Mouse (Mus musculus) heart, embryonic 10.5 days (tissue): Measurements from ENCODE around the gene Tmem97. TPM values are rescaled to one million over a fixed set of nuclear protein-coding genes. Genes with fewer than 3 reads are reported as not detected.
"Not testable (repeated sequence)": the region's sequence is repeated elsewhere in the genome, so short reads cannot be mapped to it uniquely, and the experiment has no call there.

Experiments
- DNase-seq: peaks from one replicate; pipeline ENCODE4 v3.0.0-alpha.2; 2017; ENCODE audit warnings: low spot score
- H3K27ac ChIP-seq: fragments of 300-500 bp; sonication (generic); 2 replicates; pipeline ENCODE4 v1.5.1; 2016; ENCODE audit warnings: mild to moderate bottlenecking
- H3K27me3 ChIP-seq: fragments of 300-500 bp; sonication (generic); 2 replicates; pipeline ENCODE4 v1.6.1; 2016; ENCODE audit warnings: mild to moderate bottlenecking; ENCODE audit not compliant: poor library complexity, insufficient read depth, severe bottlenecking
- H3K36me3 ChIP-seq: fragments of 300-500 bp; sonication (generic); 2 replicates; pipeline ENCODE4 v1.6.1; 2016; ENCODE audit warnings: mild to moderate bottlenecking, moderate library complexity
- H3K4me1 ChIP-seq: fragments of 300-500 bp; sonication (generic); 2 replicates; pipeline ENCODE4 v1.6.1; 2016; ENCODE audit warnings: mild to moderate bottlenecking
- H3K4me3 ChIP-seq: fragments of 300-500 bp; sonication (generic); 2 replicates; pipeline ENCODE4 v1.5.1; 2016; ENCODE audit warnings: mild to moderate bottlenecking, moderate library complexity
- H3K9me3 ChIP-seq: fragments of 300-500 bp; sonication (generic); 2 replicates; pipeline ENCODE4 v1.6.1; 2016; ENCODE audit warnings: mild to moderate bottlenecking, moderate library complexity
- WGBS: fragments of 180-500 bp; shearing (Covaris S2); methylation state at CpG from one replicate; pipeline ENCODE4 v1.1.7; 2016; 5-methylcytosine and 5-hydroxymethylcytosine counted together
- polyA plus RNA-seq: library from polyadenylated mRNA; unstranded; fragments of >200 nt; fragmentation: Nextera tagmentation; extraction: Ambion mirVana; gene quantifications from 2 replicates; pipeline ENCODE4 v1.2.1, GENCODE M21; 2016

Gene Tmem97
- polyA plus RNA-seq, 1 experiment from 2014 or later, result 105 TPM

- DNase-seq, result no peak
- H3K9me3 ChIP-seq, result no peaks in the 10 kb centered on the region
- no peak overlapping the region for H3K27ac ChIP-seq
- peaks cover 13% of the 10 kb centered on the region for H3K4me1 ChIP-seq
- peaks cover 49% of the 10 kb centered on the region for H3K36me3 ChIP-seq
- no peak overlapping the region for H3K4me3 ChIP-seq
- H3K27me3 ChIP-seq, result no peaks in the 10 kb centered on the region
- 93% methylated on average over 7 of the region's 7 CpGs for WGBS
Observed at GRCm38 (mm10) chr11:78544449-78545111, 6.0 kb downstream of the Tmem97 start.

- H3K27me3 ChIP-seq, result no peaks in the 10 kb centered on the region
- H3K4me3 ChIP-seq, result no peak overlapping the region
- H3K9me3 ChIP-seq, result no peaks in the 10 kb centered on the region
- H3K4me1 ChIP-seq, result peaks cover 13% of the 10 kb centered on the region
- H3K27ac ChIP-seq, result no peak overlapping the region
- peaks cover 57% of the 10 kb centered on the region for H3K36me3 ChIP-seq
- DNase-seq, result no peak
- WGBS, result 86% methylated on average over 3 of the region's 3 CpGs
Observed at GRCm38 (mm10) chr11:78540358-78540757, 10.2 kb downstream of the Tmem97 start.

GRCm38 (mm10) chr11:78536690-78537084 lies 13.9 kb downstream of the Tmem97 start:
- H3K4me3 ChIP-seq, result peak overlapping the region; percentile 87
- no peak for DNase-seq
- H3K36me3 ChIP-seq, result peaks cover 39% of the 10 kb centered on the region
- H3K4me1 ChIP-seq, result peaks cover 29% of the 10 kb centered on the region
- peak overlapping the region; percentile 93 for H3K27ac ChIP-seq
- H3K9me3 ChIP-seq, result no peaks in the 10 kb centered on the region
- H3K27me3 ChIP-seq, result no peaks in the 10 kb centered on the region
- WGBS, result 3% methylated on average over 14 of the region's 14 CpGs

GRCm38 (mm10) chr11:78536080-78536689 lies 14.4 kb downstream of the Tmem97 start, which contains the start of the genes Tnfaip1 and Ift20:
Tnfaip1 (minus strand) TSS chr11:78536332.
Ift20 (plus strand) TSS chr11:78536361.
- peaks cover 29% of the 10 kb centered on the region for H3K4me1 ChIP-seq
- H3K36me3 ChIP-seq, result peaks cover 35% of the 10 kb centered on the region
- H3K4me3 ChIP-seq, result peak within 1 kb of the TSS; percentile 87
- DNase-seq, result peak; percentile 100
- WGBS, result under 1% methylated on average over 52 of the region's 52 CpGs
- peak within 1 kb of the TSS; percentile 93 for H3K27ac ChIP-seq
- no peaks in the 10 kb centered on the region for H3K9me3 ChIP-seq
- H3K27me3 ChIP-seq, result no peaks in the 10 kb centered on the region

- Histone ChIP-seq H3K27me3 (no peaks in the 10 kb centered on the region), H3K9me3 (no peaks in the 10 kb centered on the region), H3K4me3 (peak overlapping the region; percentile 87), H3K27ac (peak overlapping the region; percentile 93), H3K4me1 (peaks cover 29% of the 10 kb centered on the region), H3K36me3 (peaks cover 34% of the 10 kb centered on the region)
- under 1% methylated on average over 23 of the region's 23 CpGs for WGBS
- no peak for DNase-seq
Observed at GRCm38 (mm10) chr11:78535376-78536079, 15.0 kb downstream of the Tmem97 start.

- DNase-seq, result no peak
- 78% methylated on average over 4 of the region's 4 CpGs for WGBS
- Histone ChIP-seq H3K4me3 (peak overlapping the region; percentile 87), H3K27me3 (no peaks in the 10 kb centered on the region), H3K9me3 (no peaks in the 10 kb centered on the region), H3K4me1 (peaks cover 35% of the 10 kb centered on the region), H3K36me3 (peaks cover 34% of the 10 kb centered on the region), H3K27ac (no peak overlapping the region)
Observed at GRCm38 (mm10) chr11:78534516-78534915, 16.1 kb downstream of the Tmem97 start.

- H3K36me3 ChIP-seq, result peaks cover 52% of the 10 kb centered on the region
- H3K27me3 ChIP-seq, DNase-seq, H3K9me3 ChIP-seq, H3K4me3 ChIP-seq, H3K27ac ChIP-seq: not testable (repeated sequence)
- 80% methylated on average over 10 of the region's 10 CpGs for WGBS
- H3K4me1 ChIP-seq, result peaks cover 26% of the 10 kb centered on the region
Observed at GRCm38 (mm10) chr11:78531515-78531914, 19.1 kb downstream of the Tmem97 start.

- Histone ChIP-seq H3K36me3 (peaks cover 57% of the 10 kb centered on the region), H3K27me3 (no peaks in the 10 kb centered on the region), H3K9me3 (no peaks in the 10 kb centered on the region), H3K27ac (0 out of 2 replicates have a peak overlapping the region, but pooled peaks have one; percentile 60), H3K4me3 (no peak overlapping the region), H3K4me1 (peaks cover 26% of the 10 kb centered on the region)
- no peak for DNase-seq
- 66% methylated on average over 6 of the region's 6 CpGs for WGBS
Observed at GRCm38 (mm10) chr11:78531046-78531445, 19.5 kb downstream of the Tmem97 start.

GRCm38 (mm10) chr11:78530001-78530400 lies 20.6 kb downstream of the Tmem97 start:
- peaks cover 67% of the 10 kb centered on the region for H3K36me3 ChIP-seq
- H3K27ac ChIP-seq, result peak overlapping the region; percentile 60; the same call in 1 of the 2 replicates
- peaks cover 22% of the 10 kb centered on the region for H3K4me1 ChIP-seq
- H3K27me3 ChIP-seq, result no peaks in the 10 kb centered on the region
- H3K9me3 ChIP-seq, result no peaks in the 10 kb centered on the region
- DNase-seq, result no peak
- H3K4me3 ChIP-seq, result no peak overlapping the region
- WGBS, result 87% methylated on average over 12 of the region's 12 CpGs

GRCm38 (mm10) chr11:78528714-78529113 lies 21.9 kb downstream of the Tmem97 start:
- Histone ChIP-seq H3K27ac (no peak overlapping the region), H3K27me3 (no peaks in the 10 kb centered on the region), H3K36me3 (peaks cover 80% of the 10 kb centered on the region), H3K9me3 (no peaks in the 10 kb centered on the region), H3K4me1 (peaks cover 13% of the 10 kb centered on the region; the same call in 1 of the 2 replicates), H3K4me3 (no peak overlapping the region)
- DNase-seq, result no peak
- WGBS, result 88% methylated on average over 9 of the region's 9 CpGs

- WGBS, result 81% methylated on average over 2 of the region's 2 CpGs
- Histone ChIP-seq H3K27me3 (no peaks in the 10 kb centered on the region), H3K9me3 (no peaks in the 10 kb centered on the region), H3K27ac (no peak overlapping the region), H3K4me1 (peaks cover 3% of the 10 kb centered on the region; the same call in 1 of the 2 replicates), H3K36me3 (peaks cover 98% of the 10 kb centered on the region), H3K4me3 (no peak overlapping the region)
- DNase-seq, result no peak
Observed at GRCm38 (mm10) chr11:78524838-78525237, 25.7 kb downstream of the Tmem97 start.

GRCm38 (mm10) chr11:78523241-78523955 lies 27.2 kb downstream of the Tmem97 start:
- Histone ChIP-seq H3K4me1 (peaks cover 3% of the 10 kb centered on the region; the same call in 1 of the 2 replicates), H3K27me3 (no peaks in the 10 kb centered on the region), H3K27ac (no peak overlapping the region), H3K9me3 (no peaks in the 10 kb centered on the region), H3K4me3 (no peak overlapping the region), H3K36me3 (peaks cover 98% of the 10 kb centered on the region)
- 83% methylated on average over 9 of the region's 9 CpGs for WGBS
- no peak for DNase-seq
